Mouse (Mus musculus) gastrocnemius, adult 18-20 months (tissue): ENCODE measurements around the gene Ccdc88c. TPM values are rescaled to one million over a fixed set of nuclear protein-coding genes. Genes with fewer than 3 reads are reported as not detected.

ENCODE experiments used
- DNase-seq: peaks from one replicate; pipeline ENCODE4 v3.0.0; 2021; ENCODE audit warnings: low spot score
- total RNA-seq, 2 experiments: library from RNA; stranded (reverse); gene quantifications; 2 replicates each; pipeline ENCODE4 v1.2.3; 2021

Ccdc88c gene
- total RNA-seq, 2 experiments from 2014 or later, result 30.1 to 34.5 TPM

DNA sequence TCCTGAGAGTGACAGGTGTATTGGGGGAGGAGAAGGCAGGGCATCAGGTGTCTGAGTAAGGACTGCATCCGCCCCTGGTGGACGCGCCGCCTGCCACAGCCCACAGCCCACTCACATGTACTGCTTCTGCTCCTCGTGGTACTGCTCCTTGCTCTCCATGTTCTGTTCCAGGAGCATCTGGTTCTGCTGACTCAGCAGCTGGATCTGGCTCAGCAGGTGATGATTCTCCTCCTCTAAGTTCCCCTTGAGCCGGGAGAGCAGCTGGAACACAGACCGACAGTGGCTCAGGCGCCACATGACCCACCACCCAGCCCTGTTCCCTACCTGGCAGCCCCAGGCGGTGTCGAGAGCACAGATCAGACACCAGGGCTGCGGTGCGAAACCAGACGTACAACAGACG is 97.2 kb downstream of the Ccdc88c start:
- no peak for DNase-seq

DNA sequence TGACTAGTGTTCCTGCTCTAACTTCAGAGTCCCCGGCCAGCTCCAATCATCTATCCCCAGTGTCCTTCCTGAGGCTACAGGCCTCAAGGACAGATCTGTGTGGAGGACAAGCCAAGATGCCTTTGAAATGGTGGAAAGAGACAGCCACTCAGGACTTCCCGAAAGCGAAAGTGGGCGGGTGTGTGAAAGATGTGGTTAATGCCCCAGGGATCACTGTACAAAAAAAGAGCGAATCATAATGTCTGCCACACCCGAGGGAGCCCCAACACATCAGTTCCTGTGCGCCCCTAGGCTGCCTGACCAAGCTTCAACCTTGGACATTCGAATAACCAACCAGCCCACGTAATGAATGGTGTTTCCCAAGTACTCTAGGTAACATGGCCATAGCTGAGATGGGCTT is 100.6 kb downstream of the Ccdc88c start:
- DNase-seq, result no peak

DNA sequence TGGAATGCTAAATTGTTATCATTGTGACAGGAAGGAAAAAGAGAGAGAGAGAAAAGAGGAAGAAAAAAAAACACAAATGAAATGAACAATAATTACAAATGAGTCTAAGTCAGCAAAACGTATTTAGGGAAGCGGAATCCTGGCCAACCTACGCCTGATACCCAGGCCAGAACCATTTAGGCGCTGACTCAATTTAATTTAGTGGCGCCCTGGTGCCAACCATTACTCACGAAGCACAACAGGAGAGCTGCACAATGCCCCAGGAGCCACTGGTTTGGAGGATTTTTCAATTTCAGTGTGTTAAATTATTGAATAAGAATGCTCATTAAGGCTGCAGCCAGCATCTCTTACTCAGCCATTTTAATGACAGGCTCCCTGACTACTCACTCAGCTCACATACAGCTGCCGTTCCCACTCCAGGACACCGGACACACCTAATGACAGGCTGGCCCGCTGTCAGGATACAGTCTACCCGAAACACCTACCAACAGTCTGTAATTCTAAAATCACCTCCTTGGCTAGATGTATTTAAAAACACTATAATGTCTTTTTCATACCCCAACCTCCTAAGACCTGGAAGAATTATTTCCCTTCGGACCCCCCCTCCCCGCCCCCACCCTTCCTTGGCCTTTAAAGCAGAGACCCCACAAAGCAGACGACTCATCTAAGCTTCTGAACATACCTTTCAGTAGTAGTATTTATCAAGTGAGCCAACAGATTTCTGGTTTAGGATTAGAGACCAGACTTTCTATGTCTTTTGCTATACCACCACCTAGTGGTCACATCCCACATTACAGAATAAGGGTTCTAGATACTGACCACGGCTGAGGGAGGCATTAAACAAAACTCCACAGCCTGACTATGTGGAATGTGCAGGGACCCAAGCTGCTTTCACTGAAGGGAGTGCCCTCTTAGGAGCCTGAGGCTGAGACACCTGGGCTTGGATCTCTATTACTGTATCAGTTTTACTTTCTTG is 102.9 kb downstream of the Ccdc88c start:
- DNase-seq, result peak; percentile 81

GRCm38 (mm10) chr12:100924646-100925339 is 104.1 kb downstream of the Ccdc88c start:
- no peak for DNase-seq

DNA sequence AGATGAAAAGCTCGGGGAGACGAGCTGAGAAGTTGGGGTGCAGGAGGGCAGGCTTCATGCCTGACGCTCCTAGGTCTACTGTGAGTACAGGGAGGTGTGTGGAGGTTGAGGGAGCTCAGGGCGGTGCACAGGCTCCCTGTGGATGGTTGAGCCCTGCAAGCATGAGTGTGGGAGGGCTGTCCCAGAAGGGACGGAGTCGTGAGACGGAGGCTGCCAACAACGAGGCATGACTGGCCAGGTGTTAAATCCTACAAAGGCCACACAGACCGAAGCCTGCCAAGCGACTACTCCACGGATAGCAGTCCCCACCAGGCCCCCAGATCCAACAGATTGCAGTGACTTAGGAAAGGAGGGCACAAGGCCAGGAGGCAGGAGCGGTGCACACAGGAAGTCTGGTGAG is 118.1 kb downstream of the Ccdc88c start:
- DNase-seq, result no peak

DNA sequence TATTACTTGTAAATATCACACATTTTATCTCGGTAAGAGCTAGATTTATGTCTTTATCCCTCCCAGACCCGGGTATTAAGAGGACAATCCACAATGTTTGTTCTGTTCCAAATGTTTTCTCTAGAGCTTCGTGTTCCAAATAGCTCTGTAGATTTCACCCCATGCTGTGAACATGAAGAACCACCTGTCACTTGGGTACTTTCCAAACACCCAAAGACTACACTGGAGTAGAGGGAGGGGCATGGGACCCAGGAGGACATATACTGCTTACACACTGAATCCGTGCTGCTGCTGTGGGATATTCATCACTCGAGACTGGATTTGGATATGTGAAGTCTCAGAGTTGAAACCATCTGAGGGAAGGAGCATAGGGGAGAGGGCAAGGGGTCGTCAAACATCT is 119.1 kb downstream of the Ccdc88c start:
- no peak for DNase-seq

- no peak for DNase-seq
Observed at GRCm38 (mm10) chr12:100908298-100909034, 120.4 kb downstream of the Ccdc88c start.

- DNase-seq, result no peak
Observed at GRCm38 (mm10) chr12:100907598-100908297, 121.1 kb downstream of the Ccdc88c start, which contains the start of gene Gpr68. TSS of gene Gpr68 (minus strand) at chr12:100908198.

DNA sequence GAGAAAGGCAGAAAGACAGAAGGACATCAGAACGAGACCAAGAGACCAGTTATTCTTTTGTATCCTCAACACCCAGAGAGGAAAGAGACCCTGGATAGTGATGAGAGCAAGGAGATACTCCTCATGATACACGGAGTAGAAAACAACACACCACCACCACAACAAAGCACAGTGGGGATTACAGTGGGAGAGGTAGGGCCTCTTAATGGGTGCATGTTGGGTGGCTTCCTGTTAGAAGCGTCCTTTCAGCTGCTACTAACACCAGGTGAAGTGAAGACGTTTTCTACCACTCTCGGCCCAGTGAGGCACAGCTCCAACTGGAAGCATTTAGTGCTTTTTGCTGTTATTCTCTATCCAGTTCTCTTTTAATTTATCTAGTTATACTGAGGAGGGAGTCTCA is 122.0 kb downstream of the Ccdc88c start:
- DNase-seq, result no peak

DNA sequence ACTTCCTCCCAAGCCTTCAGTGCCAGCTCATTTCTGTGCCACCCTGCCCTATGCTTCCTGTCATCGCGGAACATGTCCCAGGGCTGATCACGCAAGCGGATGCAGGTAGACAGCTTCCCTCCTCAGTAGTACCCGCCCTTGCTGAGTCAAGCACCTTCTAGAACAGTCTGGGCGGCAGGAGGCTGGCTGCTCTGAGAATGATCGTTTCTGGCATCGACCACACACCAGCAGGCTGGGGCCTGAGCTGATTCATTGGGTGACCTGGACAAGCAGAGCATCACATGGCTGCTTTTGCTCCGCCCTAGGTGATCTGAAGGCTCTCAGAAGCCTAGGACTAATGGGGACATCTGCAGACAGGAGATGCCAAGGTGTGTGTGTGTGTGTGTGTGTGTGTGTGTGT is 125.1 kb downstream of the Ccdc88c start:
- no peak for DNase-seq

GRCm38 (mm10) chr12:100901386-100901785 is 127.5 kb downstream of the Ccdc88c start:
- DNase-seq, result no peak

DNA sequence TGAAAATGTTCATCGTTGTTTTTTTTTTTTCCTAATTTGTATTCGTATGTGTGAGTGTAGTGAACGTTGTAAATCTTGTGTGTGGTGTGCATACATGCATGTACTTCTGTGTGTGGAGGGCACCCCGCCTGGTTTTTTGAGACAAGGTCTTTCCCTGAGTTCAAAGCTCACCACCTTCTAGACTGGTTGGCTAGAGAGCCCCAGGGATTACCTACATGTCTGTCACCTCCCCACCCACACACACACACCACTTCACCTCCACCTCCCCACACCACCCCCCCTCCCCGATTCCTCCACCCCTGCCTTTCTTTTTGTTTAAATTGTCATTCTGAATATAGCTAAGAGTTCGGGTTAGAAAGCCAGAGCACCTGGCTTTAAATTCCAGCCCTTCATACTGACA is 128.0 kb downstream of the Ccdc88c start:
- no peak for DNase-seq

GRCm38 (mm10) chr12:100899111-100899640 is 129.7 kb downstream of the Ccdc88c start:
- no peak for DNase-seq

DNA sequence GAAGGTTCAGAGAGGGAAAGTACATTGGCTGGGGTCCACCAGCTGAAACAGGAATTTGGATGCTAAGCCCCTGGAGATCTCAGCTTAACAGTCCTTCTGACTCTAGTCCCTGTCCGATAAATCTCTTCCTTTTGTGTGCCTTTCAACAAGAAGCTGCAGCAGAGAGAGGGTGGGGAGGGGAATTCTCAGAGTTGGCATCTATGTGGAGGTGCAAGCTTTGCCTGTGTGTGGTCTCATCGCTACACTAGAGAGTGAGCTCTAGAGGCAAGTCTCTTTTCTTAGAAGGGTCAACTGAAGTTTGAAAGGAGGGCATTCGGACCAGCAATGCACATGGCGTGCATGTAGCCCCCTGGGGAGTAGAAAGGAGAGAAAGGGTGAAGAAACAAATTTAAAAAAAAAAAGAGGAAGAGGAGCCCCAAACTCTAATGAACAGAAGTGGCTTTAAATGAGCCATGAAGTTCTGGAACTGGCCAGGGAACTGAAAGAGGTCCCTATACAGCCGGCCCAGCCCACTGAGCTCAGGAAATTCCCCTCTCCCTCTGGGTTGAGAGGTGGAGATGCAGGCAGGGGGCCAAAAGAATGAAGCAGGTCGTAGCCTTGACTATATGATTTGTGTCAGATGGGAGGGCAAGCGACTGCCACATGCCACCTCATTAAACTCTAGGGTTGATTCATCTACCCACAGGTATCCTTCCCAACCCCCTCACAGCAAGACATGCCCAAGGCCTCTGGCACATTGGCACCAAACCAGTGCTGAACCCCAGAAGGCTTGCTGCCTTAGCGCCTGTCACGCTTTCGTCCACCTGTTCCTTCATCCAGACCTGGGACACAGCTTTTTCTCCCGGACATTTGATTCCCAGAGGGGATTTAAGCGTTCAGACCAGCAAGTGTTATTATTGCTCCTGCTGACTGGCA is 130.9 kb downstream of the Ccdc88c start:
- no peak for DNase-seq

DNA sequence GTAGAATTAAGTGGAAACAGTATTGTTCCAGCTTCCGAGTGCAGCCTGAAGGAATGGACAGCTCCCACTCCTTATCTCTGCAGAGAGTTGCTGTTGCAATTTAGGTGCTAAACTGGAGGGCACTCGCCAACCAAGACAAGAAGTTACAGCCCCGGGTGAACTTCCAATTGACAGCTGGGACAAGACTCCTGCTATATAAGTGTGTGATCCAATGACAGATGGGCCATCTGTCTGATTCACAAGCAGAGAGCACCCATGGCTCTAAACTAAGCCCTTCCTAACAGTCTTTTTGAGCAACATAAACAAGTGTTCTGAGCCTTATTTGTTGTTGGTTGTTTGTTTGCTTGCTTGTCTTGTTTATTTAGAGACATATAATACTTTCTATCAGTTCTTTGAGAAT is 132.2 kb downstream of the Ccdc88c start:
- DNase-seq, result no peak

DNA sequence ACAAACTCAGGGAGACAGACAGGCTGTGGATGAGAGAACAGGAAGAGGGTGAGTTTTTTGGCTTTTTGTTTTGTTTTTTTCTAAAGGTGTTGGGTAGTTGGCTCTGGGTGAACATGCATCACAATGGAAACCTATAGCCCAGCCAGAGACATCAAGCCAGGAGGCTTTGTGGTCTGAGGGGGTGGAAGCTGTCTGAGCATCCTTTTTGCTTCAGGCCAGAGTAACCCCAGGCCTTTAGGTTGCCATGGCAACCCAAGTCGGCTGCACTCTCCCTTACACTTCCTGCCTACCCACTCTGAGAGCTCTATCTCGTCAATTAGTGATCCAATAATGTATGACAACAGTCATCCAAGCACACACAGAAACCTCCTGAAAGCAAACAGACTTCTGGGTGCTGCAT is 133.4 kb downstream of the Ccdc88c start:
- no peak for DNase-seq

GRCm38 (mm10) chr12:100890548-100890947 is 138.3 kb downstream of the Ccdc88c start:
- no peak for DNase-seq

- no peak for DNase-seq
Observed at GRCm38 (mm10) chr12:100887801-100888258, 141.0 kb downstream of the Ccdc88c start.

DNA sequence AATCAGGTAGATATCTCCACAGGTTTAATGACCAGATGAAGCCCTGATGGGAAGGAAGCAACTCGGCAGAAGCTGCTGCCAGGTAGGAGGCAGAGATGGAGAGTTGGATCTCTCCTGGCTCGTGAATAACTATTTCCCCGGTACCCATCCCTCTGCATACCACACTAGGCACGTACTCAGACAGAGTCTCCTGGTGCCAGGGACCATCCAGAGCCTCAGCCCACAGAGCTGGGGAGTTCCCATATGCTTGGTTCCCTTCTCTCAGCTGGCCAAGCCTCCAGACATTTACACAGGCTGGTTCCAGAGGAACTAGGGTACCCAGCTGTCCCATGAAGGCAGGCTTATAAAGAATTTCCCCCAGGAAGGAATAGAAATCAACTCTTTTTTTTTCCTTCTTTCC is 142.0 kb downstream of the Ccdc88c start:
- no peak for DNase-seq

DNA sequence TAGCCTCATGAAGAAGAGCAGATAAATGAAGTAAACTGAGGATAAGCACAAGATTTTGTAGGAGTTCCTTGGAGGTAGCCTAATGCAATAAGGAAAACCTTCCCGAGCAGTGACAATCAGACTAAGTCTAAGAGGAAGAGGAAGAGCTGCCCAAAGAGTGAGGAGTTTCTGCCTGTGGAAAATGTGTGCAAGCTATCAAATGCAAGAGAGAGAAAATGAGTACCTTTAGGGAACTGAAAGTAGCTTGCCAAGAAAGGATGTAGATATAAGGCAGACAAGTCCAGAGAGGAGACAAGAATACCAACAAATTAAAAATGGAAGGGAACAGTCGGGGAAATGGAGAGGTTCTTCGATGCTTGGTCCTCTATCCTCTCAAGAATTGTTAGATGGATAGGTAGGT is 143.3 kb downstream of the Ccdc88c start:
- DNase-seq, result no peak
